ENCODE assay signal across 14 mouse cellular contexts in the genomic region with DNA sequence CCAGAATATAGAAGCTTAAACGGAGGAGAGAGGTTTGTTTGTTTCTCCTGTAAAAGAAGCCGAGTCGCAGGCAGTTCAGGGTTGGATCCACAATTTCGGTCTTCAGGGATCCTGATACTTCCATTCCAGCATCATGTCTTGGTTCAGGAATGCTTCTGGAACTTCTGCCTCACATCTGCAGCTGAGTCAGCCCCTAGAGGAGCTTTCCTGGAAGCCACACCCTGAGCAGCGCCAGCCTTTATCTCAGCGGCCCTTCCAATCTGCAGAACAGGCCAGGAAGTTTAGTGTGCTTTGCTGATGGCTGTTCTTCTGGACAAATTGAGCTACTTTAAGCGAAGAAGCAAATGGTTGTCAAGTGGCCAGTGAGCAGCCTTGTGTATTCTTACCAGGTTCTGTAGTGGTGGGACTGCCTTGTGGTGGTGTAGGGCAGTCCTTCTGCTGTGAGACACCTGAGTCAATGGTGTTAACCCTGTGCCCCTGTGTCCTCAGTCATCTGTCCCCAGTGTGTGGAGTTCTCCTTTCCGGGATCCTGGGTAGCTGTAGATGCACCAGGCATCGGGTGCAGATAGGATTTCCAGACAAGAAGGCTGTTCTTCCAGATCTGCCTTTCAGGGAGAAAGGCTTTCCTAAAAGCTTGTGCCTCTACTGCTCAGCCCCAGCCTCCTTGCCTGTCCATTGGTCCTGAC.
DNase-seq lines count a peak whose midpoint lies in the region; ATAC-seq and TF ChIP-seq lines count a peak whose summit lies in the region.
"Had no signal": no experiment of that assay in that cellular context is flagged by ENCODE, and none has a peak within 500 bp of the region (broad histone marks: within the 10 kb centered on the region; RNA-seq: fewer than 3 reads in every experiment).

No protein-coding gene starts in this region.

- H3K4me1 ChIP-seq in liver, embryonic 11.5 days (replicated peaks; ENCODE audit: control insufficient read depth, insufficient read depth, low read length), result peaks cover 6% of the 10 kb centered on the region
- H3K4me1 ChIP-seq in lung, postnatal 0 days (ENCODE audit: insufficient read depth, low read depth, low read length), result no peaks in the 10 kb centered on the region
- H3K4me1 ChIP-seq: forebrain, embryonic 12.5 days; hindbrain, embryonic 15.5 days had no signal

- TF ChIP-seq CTCF in left cerebral cortex, adult 2 months (IDR thresholded peaks at IDR 0.05), result no peak
- TF ChIP-seq CTCF in lung, postnatal 0 days (IDR thresholded peaks at IDR 0.05), result no peak

- H3K36me3 ChIP-seq in liver, embryonic 11.5 days (ENCODE audit: control insufficient read depth, insufficient read depth, low read length), result no peaks in the 10 kb centered on the region
- H3K36me3 ChIP-seq in lung, postnatal 0 days (ENCODE audit: insufficient read depth, low read length), result no peaks in the 10 kb centered on the region
- H3K36me3 ChIP-seq: forebrain, embryonic 12.5 days; G1E; hindbrain, embryonic 15.5 days had no signal

- no peaks in the 10 kb centered on the region for H3K9me3 ChIP-seq in liver, embryonic 11.5 days (ENCODE audit: control insufficient read depth, low read length)
- no peaks in the 10 kb centered on the region for H3K9me3 ChIP-seq in lung, postnatal 0 days (ENCODE audit: low read length)
- H3K9me3 ChIP-seq: forebrain, embryonic 12.5 days; G1E; hindbrain, embryonic 15.5 days had no signal

- no peak overlapping the region for H3K4me2 ChIP-seq in liver, embryonic 11.5 days
- H3K4me2 ChIP-seq in lung, postnatal 0 days (replicated peaks; ENCODE audit: low read depth, low read length), result no peak overlapping the region
- H3K4me2 ChIP-seq: forebrain, embryonic 12.5 days; hindbrain, embryonic 15.5 days had no signal

- intact Hi-C loops in left cerebral cortex, adult 2 months (cut with DNase I), result no loop called here

- H3K27ac ChIP-seq in liver, embryonic 11.5 days (ENCODE audit: low read depth, low read length), result no peak overlapping the region
- H3K27ac ChIP-seq in left cerebral cortex, adult 2 months, result no peak overlapping the region
- no peak overlapping the region for H3K27ac ChIP-seq in lung, postnatal 0 days (ENCODE audit: low read length)
- H3K27ac ChIP-seq: forebrain, embryonic 12.5 days; hindbrain, embryonic 15.5 days had no signal

- 67% methylated on average over 9 of the region's 9 CpGs for WGBS in liver, embryonic 11.5 days
- 76% methylated on average over 9 of the region's 9 CpGs for WGBS in lung, postnatal 0 days

- peak; percentile 11 for DNase-seq in urinary bladder, postnatal 25 days (ENCODE audit: low spot score)
- DNase-seq in urinary bladder, postnatal 4 days (ENCODE audit: low spot score in 2 of 2), result no peak
- DNase-seq in heart, adult 18-20 months, result peak; percentile 55 to 79
- no peak for DNase-seq in liver, embryonic 11.5 days (ENCODE audit: low spot score)
- DNase-seq in layer of hippocampus, postnatal 36 days, result no peak
- DNase-seq in layer of hippocampus, adult 11-12 months (ENCODE audit: low spot score), result no peak
- no peak for DNase-seq in left cerebral cortex, adult 2 months (ENCODE audit: extremely low spot score in 1 of 2, low spot score in 2 of 2)
- DNase-seq in lung, postnatal 0 days (ENCODE audit: low spot score), result no peak
- DNase-seq: cerebellum, postnatal 10 days; kidney, adult 9 months; midbrain, embryonic 14.5 days had no signal

- peak; percentile 84 for ATAC-seq in liver, embryonic 11.5 days (replicated peaks; ENCODE audit: low FRiP score)
- ATAC-seq in lung, postnatal 0 days, result no peak

- TF ChIP-seq EP300 in lung, postnatal 0 days (IDR thresholded peaks at IDR 0.05), result no peak

- no peak overlapping the region for H3K4me3 ChIP-seq in liver, embryonic 11.5 days (ENCODE audit: low read depth, low read length)
- H3K4me3 ChIP-seq in left cerebral cortex, adult 2 months, result no peak overlapping the region
- H3K4me3 ChIP-seq in lung, postnatal 0 days (ENCODE audit: low read depth, low read length), result no peak overlapping the region
- H3K4me3 ChIP-seq: forebrain, embryonic 12.5 days; hindbrain, embryonic 15.5 days had no signal

- H3K27me3 ChIP-seq in liver, embryonic 11.5 days (replicated peaks; ENCODE audit: control insufficient read depth, insufficient read depth, low read length), result no peaks in the 10 kb centered on the region
- H3K27me3 ChIP-seq in lung, postnatal 0 days (replicated peaks; ENCODE audit: insufficient read depth, low read length), result no peaks in the 10 kb centered on the region
- H3K27me3 ChIP-seq: forebrain, embryonic 12.5 days; hindbrain, embryonic 15.5 days had no signal

- no peak overlapping the region for H3K9ac ChIP-seq in liver, embryonic 11.5 days (ENCODE audit: low read depth, low read length)
- no peak overlapping the region for H3K9ac ChIP-seq in lung, postnatal 0 days (replicated peaks; ENCODE audit: low read depth)
- H3K9ac ChIP-seq: forebrain, embryonic 12.5 days; hindbrain, embryonic 15.5 days had no signal

Comparison
In these comparisons a context has a peak if more than half of its experiments do, and no peak if none do; other contexts are left out.
1. DNase-seq: peak in urinary bladder, postnatal 25 days (single experiment) and heart, adult 18-20 months (2 of 2); none in urinary bladder, postnatal 4 days (0 of 2), liver, embryonic 11.5 days (single experiment), layer of hippocampus, postnatal 36 days (0 of 2), layer of hippocampus, adult 11-12 months (single experiment), left cerebral cortex, adult 2 months (0 of 2) and lung, postnatal 0 days (single experiment).